Mouse (Mus musculus) bone marrow, adult 2 months (tissue): Measurements from ENCODE around the gene Vdr.

Source experiments
- CTCF ChIP-seq: fragments of 200-500 bp; IDR thresholded peaks from 2 replicates; pipeline ENCODE4 v1.5.1; 2011; ENCODE audit warnings: low read length, control low read depth; ENCODE audit not compliant: control insufficient read depth, insufficient read depth
- POLR2A ChIP-seq: fragments of 200-500 bp; IDR thresholded peaks from 2 replicates; pipeline ENCODE4 v1.6.1; 2011; ENCODE audit warnings: low read depth, mild to moderate bottlenecking, control low read depth, low read length, borderline replicate concordance; ENCODE audit not compliant: control insufficient read depth

DNA sequence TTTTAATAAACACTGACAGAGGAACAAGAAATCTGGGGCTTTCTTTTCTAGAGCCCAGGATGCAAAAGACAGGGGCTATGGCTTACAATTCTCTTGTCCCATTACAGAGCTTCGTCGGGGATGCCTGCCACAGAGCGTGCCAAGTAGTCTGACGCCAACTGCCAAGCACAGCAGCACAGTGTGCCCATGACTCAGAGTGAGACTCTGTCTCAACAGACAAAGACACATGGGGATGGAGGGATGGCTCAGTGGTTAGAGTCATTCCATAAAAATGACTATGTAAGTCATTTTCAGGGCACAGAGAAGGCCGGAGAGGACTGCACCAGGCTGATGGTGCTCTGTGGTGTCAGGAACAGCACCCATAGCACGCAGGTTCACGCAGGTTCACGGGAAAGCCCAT is 38.3 kb downstream of the Vdr start:
- TF ChIP-seq POLR2A, result no peak
- no peak for TF ChIP-seq CTCF
